Mouse (Mus musculus) bone marrow, adult 2 months (tissue): ENCODE results near the gene Cwc22.

Source experiments
- CTCF ChIP-seq: fragments of 200-500 bp; IDR thresholded peaks from 2 replicates; pipeline ENCODE4 v1.5.1; 2011; ENCODE audit warnings: low read length, control low read depth; ENCODE audit not compliant: control insufficient read depth, insufficient read depth
- POLR2A ChIP-seq: fragments of 200-500 bp; IDR thresholded peaks from 2 replicates; pipeline ENCODE4 v1.6.1; 2011; ENCODE audit warnings: low read depth, mild to moderate bottlenecking, control low read depth, low read length, borderline replicate concordance; ENCODE audit not compliant: control insufficient read depth

- no peak for TF ChIP-seq CTCF
- no peak for TF ChIP-seq POLR2A
These were observed 32.1 kb upstream of the Cwc22 start for GRCm38 (mm10) chr2:77978256-77978655.
